In genomic region chr15:83592260-83593188, GRCm38 (mm10) we compare ENCODE assay signal across 10 mouse cellular contexts. TPM values are rescaled to one million over a fixed set of nuclear protein-coding genes. Genes with fewer than 3 reads are reported as not detected.
A peak's percentile ranks its signal among the peaks of the same experiment; 100 is the strongest.
DNase-seq lines count a peak whose midpoint lies in the region; ATAC-seq and TF ChIP-seq lines count a peak whose summit lies in the region.
"Had no signal": no experiment of that assay in that cellular context is flagged by ENCODE, and none has a peak within 500 bp of the region (broad histone marks: within the 10 kb centered on the region; RNA-seq: fewer than 3 reads in every experiment).

No protein-coding gene starts in this region.

- no peaks in the 10 kb centered on the region for H3K9me3 ChIP-seq in kidney, embryonic 15.5 days (replicated peaks)
- no peaks in the 10 kb centered on the region for H3K9me3 ChIP-seq in erythroblast, embryonic 14.5 days (ENCODE audit: control insufficient read depth, low read length)
- no peaks in the 10 kb centered on the region for H3K9me3 ChIP-seq in liver, embryonic 14.5 days (ENCODE audit: control insufficient read depth, low read length)

- H3K4me3 ChIP-seq in kidney, embryonic 15.5 days (replicated peaks), result no peak overlapping the region
- H3K4me3 ChIP-seq in erythroblast, embryonic 14.5 days (replicated peaks), result peak overlapping the region; percentile 84
- peak overlapping the region; percentile 81 to 84 for H3K4me3 ChIP-seq in liver, embryonic 14.5 days (ENCODE audit: insufficient read depth in 1 of 2, low read depth in 2 of 2, low read length in 2 of 2)
- no peak overlapping the region for H3K4me3 ChIP-seq in kidney, adult 2 months (ENCODE audit: insufficient read depth, low read depth, low read length)
- H3K4me3 ChIP-seq: left cerebral cortex, adult 2 months had no signal

- no peak for TF ChIP-seq POLR2A in kidney, adult 2 months (IDR thresholded peaks at IDR 0.05; ENCODE audit: low read depth, low read length)

- H3K27me3 ChIP-seq in kidney, embryonic 15.5 days, result no peaks in the 10 kb centered on the region
- no peaks in the 10 kb centered on the region for H3K27me3 ChIP-seq in erythroblast, embryonic 14.5 days (ENCODE audit: control insufficient read depth)
- no peaks in the 10 kb centered on the region for H3K27me3 ChIP-seq in liver, embryonic 14.5 days (ENCODE audit: control insufficient read depth, insufficient read depth, low read length)
- H3K27me3 ChIP-seq in kidney, adult 2 months (replicated peaks; ENCODE audit: control insufficient read depth, insufficient read depth, low read length), result no peaks in the 10 kb centered on the region

- no peak overlapping the region; the same call in 1 of the 2 replicates for H3K27ac ChIP-seq in kidney, embryonic 15.5 days
- peak overlapping the region; percentile 100 for H3K27ac ChIP-seq in liver, embryonic 14.5 days
- H3K27ac ChIP-seq in kidney, adult 2 months (ENCODE audit: insufficient read depth, low read depth, low read length), result no peak overlapping the region
- H3K27ac ChIP-seq: left cerebral cortex, adult 2 months had no signal

- ATAC-seq in kidney, embryonic 15.5 days (replicated peaks; ENCODE audit: low FRiP score), result no peak
- peak; percentile 77 for ATAC-seq in liver, embryonic 14.5 days (ENCODE audit: insufficient read depth)

- DNase-seq in kidney, postnatal 4 days, result no peak
- DNase-seq in liver, embryonic 14.5 days (ENCODE audit: low read depth in 3 of 3, low spot score in 3 of 3), result peak; percentile 71 to 73 (median 73)
- peak; percentile 43 to 67 for DNase-seq in spleen, postnatal 36 days (ENCODE audit: low spot score in 2 of 2)
- DNase-seq in cerebellum, postnatal 25 days, result no peak
- DNase-seq in embryo, embryonic 10 days (ENCODE audit: low spot score), result no peak
- no peak for DNase-seq in kidney, adult 2 months
- DNase-seq: thymus, postnatal 36 days had no signal

- 0 out of 2 replicates have a peak, but pooled peaks have one; percentile 1 for TF ChIP-seq CTCF in liver, embryonic 14.5 days (IDR thresholded peaks at IDR 0.05; ENCODE audit: low read depth)
- no peak for TF ChIP-seq CTCF in kidney, adult 2 months (conservative IDR thresholded peaks at IDR 0.05; ENCODE audit: insufficient read depth, insufficient read length, low read depth, low read length)

- H3K36me3 ChIP-seq in kidney, embryonic 15.5 days, result peaks cover 11% of the 10 kb centered on the region
- H3K36me3 ChIP-seq in erythroblast, embryonic 14.5 days (ENCODE audit: control insufficient read depth), result peaks cover 89% of the 10 kb centered on the region
- H3K36me3 ChIP-seq in liver, embryonic 14.5 days (replicated peaks; ENCODE audit: control insufficient read depth, insufficient read depth, low read depth), result peaks cover 34% of the 10 kb centered on the region
- no peaks in the 10 kb centered on the region for H3K36me3 ChIP-seq in kidney, adult 2 months (ENCODE audit: control insufficient read depth, insufficient read depth, low read length)

- peak overlapping the region; percentile 73 for H3K4me2 ChIP-seq in kidney, embryonic 15.5 days
- peak overlapping the region; percentile 99 for H3K4me2 ChIP-seq in liver, embryonic 14.5 days (ENCODE audit: low read depth)

- peak; percentile 68 for TF ChIP-seq EP300 in liver, embryonic 14.5 days (IDR thresholded peaks at IDR 0.05; ENCODE audit: low read depth)

- no peak overlapping the region for H3K9ac ChIP-seq in kidney, embryonic 15.5 days
- H3K9ac ChIP-seq in liver, embryonic 14.5 days (replicated peaks), result peak overlapping the region; percentile 97

- H3K4me1 ChIP-seq in kidney, embryonic 15.5 days, result peaks cover 26% of the 10 kb centered on the region
- H3K4me1 ChIP-seq in erythroblast, embryonic 14.5 days (ENCODE audit: control insufficient read depth), result peaks cover 82% of the 10 kb centered on the region
- H3K4me1 ChIP-seq in liver, embryonic 14.5 days (replicated peaks; ENCODE audit: control insufficient read depth in 2 of 2, insufficient read depth in 2 of 2, low read length in 1 of 2), result peaks cover 34 to 39% of the 10 kb centered on the region in 2 experiments
- H3K4me1 ChIP-seq in kidney, adult 2 months (ENCODE audit: control insufficient read depth, insufficient read depth, low read length), result peaks cover 9% of the 10 kb centered on the region; the same call in 1 of the 2 replicates

- WGBS in kidney, embryonic 15.5 days, result 72% methylated on average over 8 of the region's 8 CpGs
- WGBS in liver, embryonic 14.5 days (ENCODE audit: insufficient replicate concordance), result 11% methylated on average over 8 of the region's 8 CpGs
- WGBS in kidney, adult 2 months, result 82% methylated on average over 8 of the region's 8 CpGs

RNA-seq across cellular contexts. Expression of gene Ttll12, which starts 2.4 kb away (rescaled TPM):
- polyA plus RNA-seq in kidney, embryonic 15.5 days (2015; fragmentation: Nextera tagmentation; extraction: Ambion mirVana), result 35.2 and 38.6 TPM in 2 replicates
- 27.8 and 30.9 TPM in 2 replicates for polyA plus RNA-seq in erythroblast, embryonic 14.5 days (2012)
- polyA plus RNA-seq in liver, embryonic 14.5 days (2012; rRNA removed), result 29.9 and 32.5 TPM in 2 replicates
- polyA plus RNA-seq in liver, embryonic 14.5 days (2014; fragmentation: Nextera tagmentation; extraction: Ambion mirVana), result 36.2 and 43.7 TPM in 2 replicates
- 18.0 and 20.5 TPM in 2 replicates for polyA plus RNA-seq in kidney, adult 2 months (2012; rRNA removed)

RNA-seq across cellular contexts. Expression of gene Mcat, which starts 28.9 kb away (rescaled TPM):
- 35.1 and 36.6 TPM in 2 replicates for polyA plus RNA-seq in kidney, embryonic 15.5 days (2015; fragmentation: Nextera tagmentation; extraction: Ambion mirVana)
- 0.91 and 2.0 TPM in 2 replicates for polyA plus RNA-seq in erythroblast, embryonic 14.5 days (2012)
- 9.8 and 10.9 TPM in 2 replicates for polyA plus RNA-seq in liver, embryonic 14.5 days (2012; rRNA removed)
- 15.5 and 17.7 TPM in 2 replicates for polyA plus RNA-seq in liver, embryonic 14.5 days (2014; fragmentation: Nextera tagmentation; extraction: Ambion mirVana)
- polyA plus RNA-seq in kidney, adult 2 months (2012; rRNA removed), result 31.8 and 34.3 TPM in 2 replicates

RNA-seq across cellular contexts. Expression of gene Tspo, which starts 29.1 kb away (rescaled TPM):
- 69.2 and 77.2 TPM in 2 replicates for polyA plus RNA-seq in kidney, embryonic 15.5 days (2015; fragmentation: Nextera tagmentation; extraction: Ambion mirVana)
- 62.5 and 75.0 TPM in 2 replicates for polyA plus RNA-seq in erythroblast, embryonic 14.5 days (2012)
- polyA plus RNA-seq in liver, embryonic 14.5 days (2012; rRNA removed), result 98.4 and 108 TPM in 2 replicates
- 243 and 246 TPM in 2 replicates for polyA plus RNA-seq in liver, embryonic 14.5 days (2014; fragmentation: Nextera tagmentation; extraction: Ambion mirVana)
- polyA plus RNA-seq in kidney, adult 2 months (2012; rRNA removed), result 402 and 410 TPM in 2 replicates

Comparison
In these comparisons a context has a peak if more than half of its experiments do, and no peak if none do; other contexts are left out.
1. H3K4me3 ChIP-seq: peak in erythroblast, embryonic 14.5 days (single experiment) and liver, embryonic 14.5 days (2 of 2); none in kidney, embryonic 15.5 days (single experiment) and kidney, adult 2 months (single experiment).
2. DNase-seq: peak in liver, embryonic 14.5 days (3 of 3) and spleen, postnatal 36 days (2 of 2); none in kidney, postnatal 4 days (0 of 2), cerebellum, postnatal 25 days (0 of 2), embryo, embryonic 10 days (single experiment) and kidney, adult 2 months (single experiment).